Mouse (Mus musculus) urinary bladder, postnatal 25 days (tissue): ENCODE results near the gene Astn1.

Experiments
- DNase-seq: peaks from one replicate; pipeline ENCODE4 v3.0.0; 2022; ENCODE audit warnings: low spot score

Astn1 gene

DNA sequence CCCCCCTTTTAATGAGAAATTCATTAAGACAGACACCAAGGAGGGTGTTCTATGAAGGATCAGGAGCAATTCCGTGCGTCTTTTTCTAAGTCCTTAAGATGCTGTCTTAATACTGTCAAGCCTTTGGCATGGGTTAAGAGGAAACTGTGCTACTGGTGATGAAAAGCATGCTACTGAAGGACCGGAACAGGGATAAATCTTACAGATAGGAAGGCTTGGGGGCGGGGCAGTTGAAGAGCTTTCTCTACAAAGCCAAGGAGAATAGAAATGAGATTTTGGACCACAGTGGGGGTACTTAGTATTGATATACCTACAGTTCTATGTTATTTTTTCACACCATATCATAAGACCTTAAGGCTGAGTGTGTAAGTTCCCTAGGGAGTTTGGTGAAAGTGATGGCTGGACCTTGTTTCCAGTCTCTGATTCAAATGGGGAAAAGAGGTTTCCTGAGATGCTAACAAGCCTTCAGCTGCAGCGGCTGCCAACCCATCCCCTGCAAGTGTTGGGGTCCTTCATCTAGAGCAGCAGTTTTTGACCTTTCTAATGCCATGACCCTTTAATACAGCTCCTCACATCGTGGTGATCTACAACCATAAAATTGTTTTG lies 378.2 kb downstream of the Astn1 start:
- DNase-seq: no peak

GRCm38 (mm10) chr1:158740949-158741348 lies 378.9 kb downstream of the Astn1 start:
- DNase-seq: no peak
